Mouse (Mus musculus): ENCODE measurements around the gene Skap1.

DNA sequence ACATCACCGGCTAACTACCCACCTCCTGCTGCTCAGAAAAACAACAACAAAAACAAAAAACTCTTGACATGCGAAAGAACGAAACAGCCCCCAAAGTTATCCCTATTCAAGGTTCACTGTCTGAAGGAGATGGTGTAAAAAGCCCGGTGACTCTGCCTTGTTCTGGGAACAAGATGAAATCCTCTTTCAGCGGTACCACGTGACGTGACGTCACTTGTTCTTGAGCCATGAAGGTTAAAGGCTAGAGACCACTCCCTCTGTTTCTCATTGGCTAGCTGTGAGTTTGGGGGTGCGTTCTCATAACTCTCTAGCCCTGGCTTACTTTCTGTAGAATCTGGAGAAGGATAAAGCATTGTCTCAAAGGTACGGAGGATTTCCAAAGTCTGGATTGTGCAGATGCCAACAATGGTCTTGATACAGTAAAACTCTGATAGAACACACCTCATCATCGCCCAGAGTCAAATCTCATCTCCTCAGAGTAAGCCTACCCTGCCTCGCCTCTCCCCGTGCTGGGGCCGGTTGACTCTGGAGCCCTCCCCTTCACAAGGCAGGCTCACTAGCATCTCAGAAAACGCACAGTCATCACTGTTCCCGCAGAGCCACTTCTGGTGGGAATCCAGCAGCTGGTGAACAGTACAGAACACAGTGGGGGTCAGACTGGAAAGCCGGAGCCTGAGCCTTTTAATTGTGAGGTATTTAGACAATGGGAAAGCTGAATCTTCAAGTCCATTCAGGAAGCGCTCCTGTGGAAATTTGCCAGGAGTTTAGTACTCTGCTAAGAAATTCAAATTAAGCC lies 249.0 kb downstream of the Skap1 start:
- no peak for TF ChIP-seq POLR2A (IDR thresholded peaks at IDR 0.05; ENCODE audit: insufficient read length, low read depth)
- TF ChIP-seq TCF12 (IDR thresholded peaks at IDR 0.05; ENCODE audit: insufficient read depth, poor library complexity, severe bottlenecking) = no peak
- no peak for TF ChIP-seq USF1 (IDR thresholded peaks at IDR 0.05; ENCODE audit: low read depth)
- no peak for TF ChIP-seq MYOG (IDR thresholded peaks at IDR 0.05; ENCODE audit: control insufficient read depth in 1 of 3, insufficient read depth in 1 of 3, insufficient read length in 2 of 3, low read depth in 2 of 3)
- TF ChIP-seq MAX (IDR thresholded peaks at IDR 0.05; ENCODE audit: low read depth) = no peak
- TF ChIP-seq E2F4 (IDR thresholded peaks at IDR 0.05; ENCODE audit: insufficient read depth) = no peak
- TF ChIP-seq MYOD1 (IDR thresholded peaks at IDR 0.05; ENCODE audit: control insufficient read depth in 1 of 3, insufficient read length in 2 of 3, low read depth in 2 of 3) = no peak
- no peak for TF ChIP-seq POLR2AphosphoS2 (IDR thresholded peaks at IDR 0.05; ENCODE audit: insufficient read length, low read depth)
